Mouse (Mus musculus) left cerebral cortex, adult 9 months (tissue): Measurements from ENCODE around the gene Pdzd9.

Experiments
- DNase-seq, 2 experiments: peaks; one replicate each; pipeline ENCODE4 v3.0.0; 2022; ENCODE audit warnings: low spot score in 2 of 2

The Pdzd9 gene

DNA sequence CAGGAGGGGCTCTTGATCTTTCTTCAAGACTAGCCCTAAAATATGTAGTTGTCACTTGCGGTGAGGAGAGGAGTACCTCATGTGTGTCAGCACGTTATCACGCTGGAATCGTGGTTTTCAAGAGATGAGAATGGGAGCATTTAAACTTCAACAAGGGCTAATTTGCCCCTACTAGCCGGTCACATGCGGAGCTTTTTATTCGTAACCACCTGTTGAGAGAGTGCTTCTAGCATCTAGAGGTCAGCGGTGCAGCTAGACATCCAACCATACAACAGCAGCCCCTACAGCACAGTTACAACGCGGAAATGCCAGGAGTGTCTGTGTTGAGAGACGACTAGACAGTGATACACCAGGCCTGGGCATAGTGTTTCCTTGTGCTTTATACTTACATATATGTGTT, 34.3 kb downstream of the Pdzd9 start:
- DNase-seq, result no peak

DNA sequence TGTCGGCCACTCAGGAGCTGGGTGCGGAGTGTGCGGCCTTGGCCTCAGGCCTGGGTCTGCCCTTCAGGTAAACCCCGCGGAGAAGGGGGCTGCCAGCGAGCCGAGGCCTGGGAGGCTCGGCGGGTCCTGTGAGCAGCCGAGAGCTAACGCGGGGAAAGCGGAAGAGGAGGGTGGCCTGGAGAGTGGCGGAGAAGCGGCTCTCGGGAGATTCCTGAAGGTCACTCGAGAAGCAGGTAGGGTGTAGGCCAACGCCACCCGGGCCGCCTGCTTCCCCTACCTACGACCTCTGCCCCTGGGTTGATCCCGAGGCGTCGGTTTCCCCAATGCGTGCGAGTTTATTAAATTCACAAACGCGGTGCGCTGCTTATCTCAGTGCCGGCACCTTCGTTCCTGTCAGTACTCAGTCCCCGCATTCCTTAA, 34.8 kb downstream of the Pdzd9 start:
- DNase-seq, result no peak

DNA sequence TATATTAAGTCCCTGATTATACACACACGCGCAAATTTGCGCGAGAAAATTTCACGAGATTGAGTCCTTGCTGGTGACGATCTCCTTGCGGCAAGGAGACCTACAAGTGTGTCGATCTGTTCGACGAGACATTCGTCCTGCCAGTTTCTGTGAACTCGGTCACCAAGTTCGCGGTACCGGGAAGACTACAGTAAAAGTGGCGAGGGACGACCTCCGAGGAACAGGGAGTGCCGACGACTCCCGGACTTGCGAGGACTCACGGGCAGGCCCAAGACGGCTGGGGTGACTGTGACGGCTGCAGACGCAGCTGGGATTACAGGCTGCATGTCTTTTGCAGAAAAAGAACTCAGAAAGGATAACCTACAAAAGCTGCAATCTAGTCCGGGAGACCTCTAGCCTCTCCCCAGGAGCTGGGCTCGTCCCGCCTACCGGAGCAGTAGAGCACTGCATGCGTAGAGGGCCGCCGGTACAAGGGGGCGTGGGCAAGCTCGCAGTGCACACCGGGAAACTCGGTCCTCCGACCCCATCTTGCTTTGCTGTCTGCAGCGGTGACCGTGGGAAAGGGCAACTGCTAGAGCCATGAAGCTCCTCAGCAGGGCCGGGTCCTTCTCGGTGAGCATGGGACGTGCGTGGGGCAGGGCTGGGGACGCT, 35.3 kb downstream of the Pdzd9 start, which contains the start of gene Uqcrc2:
TSS of gene Uqcrc2 (plus strand) at position 466 of the 651 bp plus-strand sequence.
- peak; percentile 52 to 84 for DNase-seq

DNA sequence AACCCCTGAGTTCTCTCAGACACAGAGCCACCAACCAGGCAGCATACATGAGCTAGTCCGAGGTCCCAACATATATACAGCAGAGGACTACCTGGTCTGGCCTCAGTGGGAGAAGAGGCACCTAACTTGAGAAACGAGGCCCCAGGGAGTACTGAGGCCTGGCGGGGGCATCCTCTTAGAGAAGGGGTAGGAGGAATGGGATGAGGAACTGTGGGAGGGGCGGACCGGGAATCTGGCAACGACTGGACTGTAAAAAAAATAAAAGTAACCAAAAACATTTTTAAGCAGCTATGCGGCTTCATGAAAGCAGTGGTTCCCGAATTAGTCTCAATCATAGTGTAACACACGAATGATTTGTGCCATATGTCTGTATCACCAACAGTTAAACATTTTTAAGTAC, 35.8 kb downstream of the Pdzd9 start:
- DNase-seq, result no peak

DNA sequence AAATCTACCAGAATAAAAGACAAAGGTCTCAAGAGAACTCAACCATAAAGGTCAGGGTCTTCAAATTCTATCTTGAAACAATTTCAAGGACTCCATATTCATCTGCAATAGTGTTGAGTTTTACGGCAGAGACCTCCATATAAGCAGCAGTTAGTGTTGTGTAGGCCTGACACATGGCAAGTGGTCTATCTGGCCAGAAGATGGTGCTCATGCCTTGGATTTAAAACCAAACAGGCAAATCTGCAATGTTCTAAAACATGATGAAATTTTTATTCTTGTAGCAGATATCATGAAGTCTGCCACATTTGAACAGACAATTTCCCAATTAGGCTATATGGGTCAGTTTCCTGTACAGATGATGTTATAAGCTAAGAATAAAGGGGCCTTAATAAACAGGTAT, 37.6 kb downstream of the Pdzd9 start:
- DNase-seq, result peak in 1 of 2 experiments; percentile 52

DNA sequence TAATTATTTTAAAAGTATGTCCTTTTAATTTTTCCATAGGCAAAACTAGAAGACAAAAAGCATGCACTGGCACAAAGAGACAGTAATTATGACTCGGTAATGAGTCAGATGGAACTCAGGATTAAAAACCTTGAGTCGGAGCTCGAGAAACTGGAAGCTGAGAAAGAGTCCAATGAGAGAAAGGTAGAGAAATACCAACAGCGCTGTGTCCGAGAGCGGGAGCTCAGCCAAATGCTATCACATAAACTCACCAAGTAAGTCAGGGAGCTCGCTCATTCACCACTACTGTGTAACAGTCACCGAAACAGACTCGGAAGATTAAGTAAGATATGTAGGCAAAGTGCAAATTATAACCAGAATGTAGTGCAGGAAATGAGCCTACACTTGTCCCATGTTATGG, 49.3 kb downstream of the Pdzd9 start:
- no peak for DNase-seq

DNA sequence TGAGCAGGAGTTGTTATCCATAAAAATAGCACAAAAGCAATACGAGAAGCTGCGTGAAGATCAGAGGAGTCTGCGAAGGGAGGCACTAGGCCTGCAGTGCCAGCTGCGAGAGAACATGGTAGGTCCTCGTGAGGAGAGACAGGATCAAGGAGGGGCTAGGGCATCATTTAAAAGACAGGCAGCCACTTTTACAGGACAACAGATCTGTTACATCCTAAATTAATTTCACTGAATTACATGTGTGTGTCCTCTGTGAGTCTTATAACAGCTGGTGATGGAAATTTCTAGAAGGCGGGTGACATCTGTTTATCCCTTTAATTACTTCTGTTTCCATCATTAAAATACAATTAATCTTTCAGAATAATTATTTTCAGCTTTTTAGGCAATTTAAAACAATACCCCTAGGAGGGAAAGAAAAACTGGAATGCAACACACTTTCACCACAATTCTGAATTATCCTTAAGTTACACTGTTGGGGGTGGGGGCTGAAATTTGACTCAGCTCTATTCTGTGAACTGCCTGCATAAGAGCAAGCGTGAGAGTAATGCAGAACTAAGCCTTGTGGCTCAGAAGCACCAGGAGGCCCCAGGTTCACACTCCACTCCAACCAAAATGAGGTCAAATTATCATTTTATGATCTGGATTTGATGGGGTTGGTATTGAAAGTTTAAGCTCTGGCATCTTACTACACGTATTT, 49.9 kb downstream of the Pdzd9 start:
- DNase-seq, result no peak
